Mouse (Mus musculus) inflammation-experienced regulatory T-cells, adult 6 months (primary cell): ENCODE measurements around the gene Glg1. TPM values are rescaled to one million over a fixed set of nuclear protein-coding genes. Genes with fewer than 3 reads are reported as not detected.
"Not testable (repeated sequence)": the region's sequence is repeated elsewhere in the genome, so short reads cannot be mapped to it uniquely, and the experiment has no call there.

ENCODE experiments used
- ATAC-seq: one replicate; pipeline ENCODE4 v1.8.0; 2017
- polyA plus RNA-seq, 3 experiments: library from polyadenylated mRNA; unstranded; fragments of 100-300 nt; shearing (Covaris generic); gene quantifications; one replicate each; pipeline ENCODE4 v1.2.1; 2017

The Glg1 gene
- polyA plus RNA-seq, result 10 to 100 TPM; 25.2 to 37.5 (median 28.5) TPM

DNA sequence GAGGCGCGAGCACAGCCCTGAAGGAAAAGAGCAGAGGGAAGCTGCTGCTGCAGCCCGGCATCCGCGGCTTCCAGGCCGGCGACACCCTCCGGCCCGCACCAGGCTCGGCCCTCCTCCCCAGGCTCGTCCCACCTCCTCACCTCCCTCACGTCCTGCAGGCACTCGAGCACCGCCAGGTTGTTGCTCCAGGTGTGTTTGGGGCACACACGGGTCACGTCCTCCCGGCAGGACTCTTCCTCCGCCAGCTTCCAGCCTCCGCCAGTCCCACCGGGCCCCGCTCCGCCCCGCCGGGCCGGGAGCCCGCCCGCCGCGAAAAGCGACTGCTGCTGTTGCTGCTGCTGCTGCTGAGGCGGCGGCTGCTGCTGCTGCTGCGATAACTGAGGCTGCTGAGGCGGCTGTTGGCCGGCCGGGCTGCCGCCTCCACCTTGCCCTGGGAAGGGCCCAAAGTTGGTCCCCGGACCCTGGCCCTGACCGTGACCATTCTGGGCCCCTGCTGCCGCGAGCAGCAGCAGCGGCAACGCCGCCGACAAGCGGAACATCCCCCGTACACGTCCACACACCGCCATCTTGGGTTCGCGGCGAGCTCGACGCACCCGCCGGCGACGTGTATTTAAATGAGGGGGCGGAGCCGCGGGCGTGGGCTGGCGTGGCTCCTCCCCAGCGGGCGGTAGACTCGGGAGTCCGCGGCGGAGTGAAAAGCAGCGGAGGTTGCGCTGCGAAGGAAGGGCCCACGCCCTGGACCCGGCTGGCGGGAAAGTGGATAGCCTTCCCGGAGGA is at the start of gene Glg1:
TSS of gene Glg1 (minus strand) at position 586 of the 777 bp plus-strand sequence.
- peak; percentile 88 for ATAC-seq

DNA sequence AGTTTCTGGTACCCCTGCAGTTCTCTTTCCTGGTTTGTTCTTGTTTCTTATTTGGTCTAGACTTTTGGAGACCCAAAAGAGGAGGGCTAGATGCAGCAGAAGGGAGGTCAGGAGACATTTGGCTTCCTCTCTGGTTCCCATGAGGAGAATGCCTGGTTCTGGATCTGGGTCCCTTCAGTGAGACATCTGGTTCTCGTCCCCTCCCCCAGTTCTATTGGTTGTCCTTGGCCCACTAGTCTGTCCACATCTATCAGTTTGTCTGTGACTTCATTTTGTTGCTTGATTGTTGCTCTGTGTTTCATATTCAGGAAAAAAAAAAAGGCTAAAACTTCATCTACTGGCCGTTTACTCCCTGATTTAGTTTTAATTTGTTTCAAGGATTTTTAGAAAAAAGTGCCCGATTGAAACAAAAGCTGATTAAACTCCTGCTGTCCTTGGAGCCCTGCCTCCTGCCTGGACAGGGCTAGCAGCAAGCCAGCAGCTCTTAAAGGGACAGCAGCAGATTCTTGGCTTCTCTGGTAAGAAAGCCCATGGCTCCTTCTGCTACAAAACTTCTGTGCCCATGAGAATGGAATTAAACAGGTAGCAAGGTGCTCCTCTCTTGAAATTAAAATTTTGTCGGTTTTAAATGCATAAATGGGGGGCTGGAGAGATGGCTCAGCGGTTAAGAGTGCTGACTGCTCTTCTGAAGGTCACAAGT is 46.2 kb upstream of the Glg1 start:
- ATAC-seq, result no peak

DNA sequence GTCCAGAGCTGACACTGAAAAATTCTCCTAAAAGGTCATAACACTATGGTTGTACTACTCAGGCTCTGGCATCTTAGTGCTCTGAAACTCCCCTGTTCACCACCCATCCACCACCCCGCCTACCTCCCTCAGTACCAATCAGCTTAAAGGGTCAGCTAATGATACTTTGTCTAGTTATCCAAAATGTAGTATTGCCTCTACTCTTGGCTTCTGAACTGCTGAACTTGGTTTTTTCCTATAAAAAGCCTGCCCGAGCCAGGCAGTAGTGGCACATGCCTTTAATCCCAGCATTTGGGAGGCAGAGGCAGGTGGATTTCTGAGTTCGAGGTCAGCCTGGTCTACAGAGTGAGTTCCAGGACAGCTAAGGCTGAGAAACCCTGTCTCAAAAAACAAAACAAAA is 45.3 kb upstream of the Glg1 start:
- ATAC-seq, result no peak

GRCm38 (mm10) chr8:111303076-111303803 is 44.2 kb upstream of the Glg1 start:
- not testable (repeated sequence) for ATAC-seq

DNA sequence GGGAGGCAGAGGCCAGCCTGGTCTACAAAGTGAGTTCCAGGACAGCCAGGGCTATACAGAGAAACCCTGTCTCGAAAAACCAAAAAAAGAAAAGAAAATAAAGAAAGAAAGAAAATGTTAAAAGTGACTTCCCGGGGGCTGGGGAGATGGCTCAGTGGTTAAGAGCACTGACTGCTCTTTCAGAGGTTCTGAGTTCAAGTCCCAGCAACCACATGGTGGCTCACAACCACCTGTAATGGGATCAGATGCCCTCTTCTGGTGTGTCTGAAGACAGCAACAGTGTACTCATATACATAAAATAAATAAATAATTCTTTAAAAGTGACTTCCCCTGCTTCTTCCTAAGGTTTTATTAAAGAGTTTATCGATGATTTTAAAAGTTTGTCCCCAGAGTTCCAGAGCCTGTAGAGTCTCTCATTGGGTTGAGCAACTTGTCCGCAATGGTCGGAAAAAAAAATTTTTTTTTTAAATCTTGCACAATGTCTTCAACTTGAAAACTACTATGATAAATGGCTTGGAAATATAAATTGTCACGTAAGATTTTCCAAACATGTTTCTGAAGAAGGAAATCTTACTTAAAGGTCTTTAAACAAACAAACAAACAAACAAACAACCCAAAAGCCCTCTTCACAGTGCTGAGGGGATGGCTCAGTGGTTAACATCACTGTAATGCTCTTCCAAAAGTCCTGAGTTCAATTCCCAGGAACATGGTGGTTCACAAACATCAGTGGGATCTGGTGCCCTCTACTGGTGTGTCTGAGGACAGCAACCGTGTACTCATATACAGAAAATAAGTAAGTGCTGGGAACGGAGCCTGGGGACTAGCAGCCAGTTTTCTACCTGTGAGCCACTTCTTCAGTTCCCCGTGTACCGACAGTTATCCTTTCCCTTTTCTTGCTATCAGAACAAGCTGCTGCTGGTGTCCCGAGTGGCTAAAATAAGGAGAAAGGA is 41.9 kb upstream of the Glg1 start:
- ATAC-seq, result no peak

- peak; percentile 98 for ATAC-seq
These were observed 41.0 kb upstream of the Glg1 start, which contains the start of gene Rfwd3 for GRCm38 (mm10) chr8:111299821-111300568. Gene Rfwd3, minus strand, starts transcription at chr8:111300222.

DNA sequence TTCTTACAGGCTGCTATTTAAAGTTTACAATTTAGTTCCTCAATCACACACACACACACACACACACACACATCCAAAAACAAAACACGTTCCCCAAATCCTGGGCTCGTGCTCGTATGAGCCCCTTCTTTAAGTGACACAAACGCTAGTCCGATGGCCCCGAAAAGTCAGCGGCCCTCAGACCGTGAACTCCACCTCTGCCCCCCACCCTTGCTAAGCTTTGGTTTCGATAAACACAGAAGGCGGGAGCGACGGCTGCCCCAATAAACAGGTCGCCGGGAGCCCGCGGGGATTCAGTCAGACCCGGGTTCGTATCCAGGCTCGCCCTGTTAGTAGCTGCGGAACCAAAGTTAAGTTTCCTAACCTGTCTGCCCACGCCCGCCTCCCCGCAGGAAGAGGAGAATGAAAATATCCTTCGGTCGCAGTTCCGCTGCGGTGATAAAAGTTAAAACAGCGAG is 40.4 kb upstream of the Glg1 start:
- peak; percentile 24 for ATAC-seq

DNA sequence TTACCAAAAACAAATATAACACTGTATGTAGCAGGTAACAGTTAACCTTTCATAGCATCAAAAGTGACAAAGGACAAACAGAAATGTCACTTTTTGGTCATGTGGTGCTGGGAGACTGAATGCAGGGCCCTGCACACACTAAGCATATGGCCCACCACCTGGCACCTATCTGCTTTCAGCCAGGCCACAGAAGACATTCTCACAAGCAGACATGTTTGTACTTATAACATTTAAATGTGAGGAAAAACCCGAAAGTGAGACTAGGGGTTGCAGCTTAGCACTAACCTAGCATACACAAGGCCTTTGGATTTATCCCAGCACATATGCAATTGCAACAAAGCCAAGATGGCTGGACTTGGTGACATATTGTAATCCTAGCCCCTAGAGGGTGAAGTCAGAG is 39.0 kb upstream of the Glg1 start:
- ATAC-seq, result no peak

GRCm38 (mm10) chr8:111291733-111292132 is 32.7 kb upstream of the Glg1 start:
- ATAC-seq, result no peak

DNA sequence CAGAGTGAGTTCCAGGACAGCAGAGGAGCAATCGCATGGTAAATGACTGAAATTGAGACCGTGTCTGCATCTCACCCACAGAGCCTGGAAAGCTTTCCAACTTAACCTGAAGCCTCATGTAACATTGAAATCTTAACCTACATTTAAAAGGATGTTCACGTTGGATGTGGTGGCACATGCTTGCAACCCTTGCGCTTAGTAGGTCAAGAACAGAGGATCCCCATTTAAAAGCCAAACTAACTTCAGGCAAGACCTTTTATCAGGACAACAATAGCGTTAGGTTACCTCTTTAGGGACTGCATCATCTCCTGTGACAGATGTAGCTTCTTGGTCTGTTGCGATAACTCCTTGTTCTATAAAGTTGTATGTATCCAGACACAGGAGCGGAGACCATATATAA is 31.6 kb upstream of the Glg1 start:
- ATAC-seq, result no peak

DNA sequence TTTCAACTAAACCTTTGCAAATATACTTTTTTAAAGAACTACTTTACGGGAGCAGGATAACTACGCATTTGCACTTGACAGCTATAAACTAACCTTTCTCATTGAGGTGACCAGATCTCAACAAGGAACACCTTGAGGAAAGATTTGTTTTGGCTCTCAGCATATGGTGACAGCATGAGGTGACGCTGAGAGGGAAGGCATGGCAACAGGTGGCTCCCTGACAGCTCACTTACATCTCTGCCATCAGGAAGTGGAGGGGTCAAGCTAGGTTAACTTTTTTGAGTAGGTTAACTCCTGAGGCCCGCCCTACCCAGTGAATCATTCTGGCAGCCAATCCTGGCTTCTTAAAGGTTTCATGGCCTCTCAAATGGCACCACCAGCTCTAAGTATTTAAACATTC is 26.6 kb upstream of the Glg1 start:
- ATAC-seq, result no peak

- ATAC-seq, result no peak
These were observed 23.1 kb upstream of the Glg1 start for GRCm38 (mm10) chr8:111282093-111282492.

DNA sequence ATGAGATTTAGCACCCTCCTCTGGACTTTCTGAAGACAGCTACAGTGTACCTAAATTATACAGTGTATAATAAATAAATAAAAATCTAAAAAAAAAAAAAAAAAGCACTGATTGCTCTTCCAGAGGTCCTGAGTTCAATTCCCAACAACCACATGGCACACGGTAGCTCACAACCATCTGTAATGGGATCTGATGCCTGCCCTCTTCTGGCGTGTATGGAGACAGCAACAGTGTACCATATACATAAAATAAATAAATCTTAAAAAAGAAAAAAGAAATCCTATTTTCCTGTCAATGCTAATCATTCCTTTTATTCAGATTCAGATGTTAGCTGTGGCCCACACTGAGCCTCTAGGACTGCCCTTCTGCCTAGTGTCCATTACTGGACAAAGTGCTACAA is 9.3 kb upstream of the Glg1 start:
- no peak for ATAC-seq

DNA sequence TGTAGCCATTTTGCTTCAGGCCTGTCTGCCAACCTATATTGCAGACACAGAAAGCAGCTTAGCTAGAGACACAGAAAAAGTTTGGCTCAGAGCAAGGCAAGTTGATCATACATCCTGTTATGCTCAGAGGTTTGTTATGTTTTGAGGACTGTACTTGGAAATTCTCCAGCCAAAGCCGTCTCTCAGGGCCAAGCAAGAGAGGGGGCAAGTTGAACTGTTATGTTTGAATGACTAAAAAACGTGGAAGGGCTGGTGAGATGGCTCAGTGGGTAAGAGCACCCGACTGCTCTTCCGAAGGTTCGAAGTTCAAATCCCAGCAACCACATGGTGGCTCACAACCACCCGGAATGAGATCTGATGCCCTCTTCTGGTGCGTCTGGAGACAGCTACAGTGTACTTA is 7.1 kb upstream of the Glg1 start:
- ATAC-seq, result not testable (repeated sequence)

GRCm38 (mm10) chr8:111264693-111265220 is 5.7 kb upstream of the Glg1 start:
- ATAC-seq, result no peak

DNA sequence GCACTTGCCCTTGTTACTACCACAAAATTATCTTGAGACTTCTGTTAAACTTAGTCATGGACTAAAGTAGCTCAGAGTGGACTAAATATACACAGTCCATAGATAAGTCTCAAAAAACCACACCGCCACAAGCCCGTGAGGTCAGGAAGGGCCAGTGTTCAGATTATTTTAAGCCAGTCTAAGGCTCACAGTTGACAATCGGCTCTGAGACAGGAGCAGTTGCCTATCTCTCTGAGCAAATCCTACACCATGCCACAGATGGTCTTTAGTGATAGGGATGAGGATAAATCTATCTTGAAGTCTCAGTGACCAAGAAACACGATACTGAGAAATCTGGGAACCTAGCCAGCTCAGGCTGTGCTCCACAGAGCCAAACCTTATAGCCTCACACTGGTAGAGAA is 3.0 kb upstream of the Glg1 start:
- ATAC-seq, result no peak

DNA sequence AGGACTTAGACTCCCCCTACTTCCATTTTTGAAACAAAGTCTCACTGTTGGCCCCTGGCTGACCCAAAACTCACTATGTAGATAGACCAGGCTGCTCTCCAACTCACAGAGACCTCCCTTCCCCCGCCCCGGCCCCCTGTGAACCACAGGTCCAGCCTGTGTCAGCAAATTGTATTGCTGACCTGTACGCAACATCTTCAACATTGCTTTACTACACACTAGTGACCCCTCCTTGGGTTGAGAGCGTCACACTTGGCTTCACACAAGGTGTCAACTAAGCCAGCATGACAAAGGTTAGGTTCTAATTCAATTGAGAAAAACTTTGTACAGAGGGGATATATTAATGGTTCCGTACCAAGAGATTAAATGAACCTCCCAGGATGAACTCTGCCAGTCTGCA is 1.2 kb upstream of the Glg1 start:
- no peak for ATAC-seq

DNA sequence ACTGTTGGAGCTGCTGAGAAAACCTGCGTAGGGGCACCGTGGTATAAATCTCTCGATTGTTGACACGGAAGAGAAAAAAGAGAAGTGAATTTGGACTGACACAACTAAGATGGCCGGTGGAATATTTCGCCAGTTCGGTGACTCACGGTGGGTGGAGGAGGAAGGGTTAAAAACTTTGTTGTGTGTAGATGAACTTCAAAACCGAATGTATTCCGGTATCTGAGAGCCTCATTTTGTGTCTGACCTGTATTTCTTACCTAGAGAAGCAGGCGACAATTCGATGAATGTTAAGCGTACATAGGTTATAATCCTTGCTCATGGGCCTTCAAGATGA is 359 bp upstream of the Glg1 start:
- peak; percentile 57 for ATAC-seq

DNA sequence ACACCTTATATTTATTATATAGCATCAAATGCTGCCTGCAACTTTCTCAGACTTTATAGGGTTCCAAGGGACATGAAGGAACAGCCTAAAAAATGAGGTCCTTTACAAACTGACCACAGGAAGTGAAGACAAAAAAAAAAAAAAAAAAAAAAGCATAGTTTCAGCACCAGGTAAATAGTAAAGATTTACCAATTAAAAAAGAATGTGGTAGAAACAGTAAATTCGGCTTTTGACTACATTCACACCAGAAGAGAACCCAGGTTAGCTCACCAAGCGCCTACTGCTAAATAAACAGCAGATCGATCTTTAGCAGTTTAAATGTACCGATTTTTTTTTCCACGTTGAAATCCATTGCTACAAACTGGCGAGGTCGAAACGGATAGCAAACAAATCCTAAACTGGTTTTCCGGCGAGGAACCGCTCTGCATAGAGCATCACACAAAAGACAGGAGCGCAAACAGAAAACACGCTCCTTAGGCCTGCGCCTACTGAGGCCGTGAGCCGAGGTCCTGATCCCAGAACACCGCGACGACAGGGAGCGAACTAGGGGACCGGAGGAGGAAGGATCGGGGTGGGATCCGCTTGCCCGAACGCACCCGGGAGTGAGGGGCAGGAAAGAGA is 896 bp downstream of the Glg1 start:
- peak; percentile 10 for ATAC-seq

DNA sequence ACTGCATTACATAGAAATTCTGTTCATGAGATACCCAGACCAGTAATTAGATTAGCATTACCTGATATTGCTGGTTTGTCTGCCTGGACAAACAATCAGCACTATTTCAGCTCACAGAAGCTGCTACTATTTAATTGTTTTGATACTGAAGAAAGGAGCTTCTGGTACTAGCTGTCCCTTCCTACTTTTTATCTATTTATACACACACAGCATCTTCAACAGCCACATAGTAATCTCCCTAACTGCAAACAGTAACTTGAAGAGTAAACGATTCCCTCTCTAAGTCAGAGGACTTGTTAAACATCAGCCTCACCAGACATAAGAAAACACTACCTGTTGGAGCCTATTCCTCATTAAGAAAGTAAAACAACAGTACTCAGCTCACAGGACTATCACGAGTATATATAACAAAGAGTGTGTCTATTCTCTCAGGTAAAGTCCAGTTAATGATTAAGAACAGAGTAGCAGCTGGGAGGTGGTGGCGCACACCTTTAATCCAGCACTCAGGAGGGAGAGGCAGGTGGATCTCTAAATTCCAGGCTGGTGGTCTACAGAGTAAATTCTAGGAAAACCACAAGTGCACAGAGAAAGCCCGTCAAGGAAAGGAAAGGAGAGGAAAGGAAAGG is 6.4 kb downstream of the Glg1 start:
- ATAC-seq, result no peak
